Mouse (Mus musculus) CH12.LX (cell line): ENCODE data around the gene Dnm3. TPM values are rescaled to one million over a fixed set of nuclear protein-coding genes. Genes with fewer than 3 reads are reported as not detected.
A peak's percentile ranks its signal among the peaks of the same experiment; 100 is the strongest.

Experiments
- DNase-seq: peaks from one replicate; pipeline ENCODE4 v3.0.0-alpha.2; 2013; ENCODE audit errors: extremely low read depth
- H3K27ac ChIP-seq: 2 replicates; pipeline ENCODE4 v1.5.1; 2012; ENCODE audit warnings: low read depth, mild to moderate bottlenecking, control low read depth, moderate library complexity; ENCODE audit not compliant: insufficient read depth
- H3K27me3 ChIP-seq: replicated peaks from 2 replicates; pipeline ENCODE3; 2012; ENCODE audit warnings: inconsistent platforms
- H3K36me3 ChIP-seq, 2 experiments: replicated peaks in 1 of 2; 2 replicates each; pipeline versions ENCODE3 to v1.6.1; 2012; ENCODE audit warnings: inconsistent platforms in 1 of 2, low read length in 1 of 2, mild to moderate bottlenecking in 1 of 2, mixed read lengths in 1 of 2, moderate library complexity in 1 of 2; ENCODE audit not compliant: control insufficient read depth in 1 of 2, insufficient read depth in 1 of 2
- H3K4me1 ChIP-seq, 2 experiments: 2 replicates each; pipeline ENCODE4 v1.6.1; 2012; ENCODE audit warnings: inconsistent platforms in 1 of 2, moderate library complexity in 1 of 2; ENCODE audit not compliant: insufficient read depth in 2 of 2, control insufficient read depth in 1 of 2
- H3K4me2 ChIP-seq: 2 replicates; pipeline ENCODE4 v1.6.1; 2012; ENCODE audit warnings: low read depth, mild to moderate bottlenecking, control low read depth; ENCODE audit not compliant: poor library complexity, insufficient read depth, severe bottlenecking
- H3K4me3 ChIP-seq, 3 experiments: fragments of 150-350 bp in 1 of 3; sonication (generic) in 1 of 3; replicated peaks in 1 of 3; 2 replicates each; pipeline versions ENCODE3 to v1.5.1; 2011 to 2012; ENCODE audit warnings: low read depth in 2 of 3, low read length in 2 of 3, mild to moderate bottlenecking in 2 of 3, moderate library complexity in 2 of 3, control low read depth in 1 of 3, improper control_type of control experiment in 1 of 3, inconsistent platforms in 1 of 3, mixed read lengths in 1 of 3; ENCODE audit not compliant: poor library complexity in 1 of 3
- H3K79me2 ChIP-seq: replicated peaks from 2 replicates; pipeline ENCODE4 v1.6.1; 2012; ENCODE audit warnings: mild to moderate bottlenecking, moderate library complexity; ENCODE audit not compliant: control insufficient read depth, poor library complexity, insufficient read depth, severe bottlenecking; ENCODE audit errors: extremely low read depth
- H3K9ac ChIP-seq: 2 replicates; pipeline ENCODE4 v1.6.1; 2012; ENCODE audit warnings: low read depth, mild to moderate bottlenecking, control low read depth, moderate library complexity; ENCODE audit not compliant: insufficient read depth
- H3K9me3 ChIP-seq: replicated peaks from 2 replicates; pipeline ENCODE3; 2012; ENCODE audit warnings: low read length, inconsistent platforms, mixed read lengths
- BHLHE40 ChIP-seq: IDR thresholded peaks from 2 replicates; pipeline ENCODE4 v1.6.1; 2011; ENCODE audit warnings: mild to moderate bottlenecking, low read depth, low read length, improper control_type of control experiment
- CHD1 ChIP-seq: IDR thresholded peaks from 2 replicates; pipeline ENCODE4 v1.6.1; 2012; ENCODE audit warnings: low read depth, low read length, improper control_type of control experiment, inconsistent platforms
- CHD2 ChIP-seq: IDR thresholded peaks from 2 replicates; pipeline ENCODE4 v1.6.1; 2011; ENCODE audit warnings: low read length, improper control_type of control experiment
- E2F4 ChIP-seq: IDR thresholded peaks from 2 replicates; pipeline ENCODE4 v1.6.1; 2011; ENCODE audit warnings: low read depth, low read length, improper control_type of control experiment; ENCODE audit not compliant: insufficient replicate concordance
- ELF1 ChIP-seq: IDR thresholded peaks from 2 replicates; pipeline ENCODE4 v1.6.1; 2014; ENCODE audit warnings: low read depth, mild to moderate bottlenecking, inconsistent platforms, low read length, improper control_type of control experiment
- ETS1 ChIP-seq: conservative IDR thresholded peaks from 2 replicates; pipeline ENCODE4 v1.6.1; 2012; ENCODE audit warnings: low read depth, mild to moderate bottlenecking, inconsistent platforms, low read length, improper control_type of control experiment, moderate library complexity
- GABPA ChIP-seq: IDR thresholded peaks from 2 replicates; pipeline ENCODE4 v1.6.1; 2012; ENCODE audit warnings: low read depth, low read length, improper control_type of control experiment, inconsistent platforms; ENCODE audit not compliant: insufficient replicate concordance
- HCFC1 ChIP-seq: IDR thresholded peaks from 2 replicates; pipeline ENCODE4 v1.6.1; 2012; ENCODE audit warnings: low read depth, mild to moderate bottlenecking, inconsistent platforms, low read length, improper control_type of control experiment
- IRF4 ChIP-seq: IDR thresholded peaks from 2 replicates; pipeline ENCODE4 v1.6.1; 2014; ENCODE audit warnings: low read depth, mild to moderate bottlenecking, inconsistent platforms, low read length, improper control_type of control experiment
- JUN ChIP-seq: IDR thresholded peaks from 2 replicates; pipeline ENCODE4 v1.6.1; 2011; ENCODE audit warnings: low read depth, mild to moderate bottlenecking, low read length, improper control_type of control experiment, moderate library complexity; ENCODE audit not compliant: insufficient read depth
- JUND ChIP-seq: conservative IDR thresholded peaks from 2 replicates; pipeline ENCODE4 v1.6.1; 2011; ENCODE audit warnings: low read depth, low read length, improper control_type of control experiment
- MAFK ChIP-seq: IDR thresholded peaks from 2 replicates; pipeline ENCODE4 v1.6.1; 2011; ENCODE audit warnings: low read length, improper control_type of control experiment; ENCODE audit not compliant: insufficient replicate concordance
- MEF2A ChIP-seq: IDR thresholded peaks from 2 replicates; pipeline ENCODE4 v1.6.1; 2014; ENCODE audit warnings: low read depth, mild to moderate bottlenecking, inconsistent platforms, low read length, improper control_type of control experiment, borderline replicate concordance
- MYC ChIP-seq: IDR thresholded peaks from 2 replicates; pipeline ENCODE4 v1.6.1; 2011; ENCODE audit warnings: low read depth, mild to moderate bottlenecking, improper control_type of control experiment, low read length
- NELFE ChIP-seq: IDR thresholded peaks from 2 replicates; pipeline ENCODE4 v1.6.1; 2011; ENCODE audit warnings: low read depth, low read length, improper control_type of control experiment
- NRF1 ChIP-seq: IDR thresholded peaks from 2 replicates; pipeline ENCODE4 v1.6.1; 2014; ENCODE audit warnings: low read depth, mild to moderate bottlenecking, inconsistent platforms, low read length, improper control_type of control experiment, moderate library complexity
- PAX5 ChIP-seq: IDR thresholded peaks from 2 replicates; pipeline ENCODE4 v1.6.1; 2012; ENCODE audit warnings: low read length, inconsistent platforms, mixed read lengths
- POLR2A ChIP-seq: IDR thresholded peaks from 2 replicates; pipeline ENCODE4 v1.6.1; 2011; ENCODE audit warnings: low read depth, mild to moderate bottlenecking, improper control_type of control experiment, low read length
- POLR2AphosphoS2 ChIP-seq: IDR thresholded peaks from 2 replicates; pipeline ENCODE4 v1.6.1; 2011; ENCODE audit warnings: low read depth, low read length, improper control_type of control experiment
- RAD21 ChIP-seq: IDR thresholded peaks from 2 replicates; pipeline ENCODE4 v1.6.1; 2011; ENCODE audit warnings: low read depth, mild to moderate bottlenecking, low read length, improper control_type of control experiment, moderate library complexity
- RCOR1 ChIP-seq: conservative IDR thresholded peaks from 2 replicates; pipeline ENCODE4 v1.6.1; 2012; ENCODE audit warnings: low read depth, mild to moderate bottlenecking, inconsistent platforms, low read length, improper control_type of control experiment
- SMC3 ChIP-seq: IDR thresholded peaks from 2 replicates; pipeline ENCODE4 v1.6.1; 2011; ENCODE audit warnings: low read depth, low read length, improper control_type of control experiment
- TBP ChIP-seq: conservative IDR thresholded peaks from 2 replicates; pipeline ENCODE4 v1.6.1; 2011; ENCODE audit warnings: low read depth, low read length, improper control_type of control experiment
- TCF12 ChIP-seq: IDR thresholded peaks from 2 replicates; pipeline ENCODE4 v1.6.1; 2014; ENCODE audit warnings: low read depth, mild to moderate bottlenecking, inconsistent platforms, low read length, improper control_type of control experiment
- USF1 ChIP-seq: IDR thresholded peaks from 2 replicates; pipeline ENCODE4 v1.6.1; 2014; ENCODE audit warnings: low read depth, mild to moderate bottlenecking, inconsistent platforms, low read length, improper control_type of control experiment
- ZC3H11A ChIP-seq: IDR thresholded peaks from 2 replicates; pipeline ENCODE4 v1.6.1; 2012; ENCODE audit warnings: low read depth, mild to moderate bottlenecking, inconsistent platforms, low read length, improper control_type of control experiment
- ZKSCAN1 ChIP-seq: IDR thresholded peaks from 2 replicates; pipeline ENCODE4 v1.6.1; 2012; ENCODE audit warnings: low read depth, inconsistent platforms, low read length, improper control_type of control experiment, borderline replicate concordance
- ZMIZ1 ChIP-seq: IDR thresholded peaks from 2 replicates; pipeline ENCODE4 v1.6.1; 2012; ENCODE audit warnings: low read depth, mild to moderate bottlenecking, inconsistent platforms, low read length, improper control_type of control experiment
- ZNF384 ChIP-seq: IDR thresholded peaks from 2 replicates; pipeline ENCODE4 v1.6.1; 2012; ENCODE audit warnings: low read depth, low read length, improper control_type of control experiment, inconsistent platforms
- dilution Hi-C: fragments of 300-500 bp; cut with MboI; formaldehyde crosslinking; loops from 2 replicates; pipeline ENCODE4 v1.14.3; 2020; ENCODE audit warnings: low sequenced_read_pairs; ENCODE audit not compliant: extremely low pct_unique_long_range_greater_than_20kb, extremely low pct_ligation_motif_present
- in situ Hi-C: fragments of 300-500 bp; cut with MboI; formaldehyde crosslinking; loops from 3 replicates; pipeline ENCODE4 v1.14.3; 2019; ENCODE audit warnings: low sequenced_read_pairs, low pct_ligation_motif_present, low pct_unique_long_range_greater_than_20kb, mixed read lengths
- polyA plus RNA-seq: library from polyadenylated mRNA; unstranded; fragments of >175 nt; gene quantifications from 2 replicates; pipeline ENCODE4 v1.2.1, GENCODE M21; 2012; ENCODE audit warnings: low read depth; ENCODE audit not compliant: insufficient read length
- total RNA-seq, 2 experiments: library from RNA; depleted of rRNA; stranded (reverse); fragments of 300-350 nt in 1 of 2; fragments of >200 nt in 1 of 2; gene quantifications; 2 replicates each; pipeline ENCODE4 v1.2.3; 2012 to 2014

Gene Dnm3
- total and polyA plus RNA-seq, 3 experiments: 3.6 to 9.5 (median 6.9) TPM

GRCm38 (mm10) chr1:162196812-162197680, 280.8 kb downstream of the Dnm3 start:
- H3K4me1 ChIP-seq: 0 out of 4 replicates have a peak, but pooled peaks cover 0 to 3% of the 10 kb centered on the region in 2 experiments
- no peaks in the 10 kb centered on the region for H3K36me3 ChIP-seq
- dilution Hi-C loops: no loop called here
- H3K27ac ChIP-seq: no peak overlapping the region
- H3K79me2 ChIP-seq: no peaks in the 10 kb centered on the region
- no peak overlapping the region for H3K4me3 ChIP-seq
- no peak overlapping the region for H3K4me2 ChIP-seq
- H3K9me3 ChIP-seq: no peaks in the 10 kb centered on the region
- in situ Hi-C loops: no loop called here
- H3K9ac ChIP-seq: no peak overlapping the region
- no peak for DNase-seq
- no peaks in the 10 kb centered on the region for H3K27me3 ChIP-seq
- TF ChIP-seq MEF2A (no peak), ZNF384 (no peak), GABPA (no peak), JUND (no peak), E2F4 (no peak), ZC3H11A (no peak), PAX5 (no peak), RCOR1 (no peak), RAD21 (no peak), BHLHE40 (no peak), NRF1 (no peak), NELFE (no peak), USF1 (no peak), IRF4 (no peak), JUN (no peak), ZMIZ1 (no peak), CHD1 (no peak), TCF12 (no peak), POLR2A (no peak)
- TF ChIP-seq, all 38 proteins: peak for 0

GRCm38 (mm10) chr1:162188744-162189143, 289.1 kb downstream of the Dnm3 start:
- Histone ChIP-seq H3K79me2 (peaks cover 7% of the 10 kb centered on the region), H3K9ac (peak overlapping the region; percentile 58), H3K4me3 (peak overlapping the region; percentile 40 to 55 (median 52)), H3K4me1 (peaks cover 24 to 56% of the 10 kb centered on the region in 2 experiments), H3K36me3 (no peaks in the 10 kb centered on the region), H3K27me3 (no peaks in the 10 kb centered on the region), H3K4me2 (peak overlapping the region; percentile 72), H3K27ac (peak overlapping the region; percentile 81), H3K9me3 (no peaks in the 10 kb centered on the region)
- dilution Hi-C loops: no loop called here
- peak; percentile 66 for DNase-seq
- in situ Hi-C loops: loop anchor here (10.0 kb wide), 2 partner anchors 126 to 184 kb away; no protein-coding TSS in a partner anchor
- TF ChIP-seq MAFK (0 out of 2 replicates have a peak, but pooled peaks have one; percentile 33), CHD1 (0 out of 2 replicates have a peak, but pooled peaks have one; percentile 47), JUND (peak; percentile 75), ZKSCAN1 (no peak), MEF2A (peak; percentile 89; the same call in 1 of the 2 replicates), NELFE (no peak), SMC3 (no peak), ETS1 (peak; percentile 83), RAD21 (no peak), CHD2 (no peak), TBP (peak; percentile 85), ELF1 (peak; percentile 69; the same call in 1 of the 2 replicates), ZMIZ1 (no peak), MYC (peak; percentile 56; the same call in 1 of the 2 replicates), BHLHE40 (peak; percentile 82), HCFC1 (peak; percentile 9; the same call in 1 of the 2 replicates), JUN (peak; percentile 72), POLR2AphosphoS2 (no peak), GABPA (no peak), POLR2A (peak; percentile 55), PAX5 (no peak)
